Mouse (Mus musculus) limb, embryonic 10.5 days (tissue): ENCODE measurements around the gene Lrch1. TPM values are rescaled to one million over a fixed set of nuclear protein-coding genes. Genes with fewer than 3 reads are reported as not detected.

Experiments used
- DNase-seq: peaks from one replicate; pipeline ENCODE4 v3.0.0-alpha.2; 2017; ENCODE audit warnings: low spot score
- H3K27ac ChIP-seq: fragments of 300-500 bp; sonication (generic); 2 replicates; pipeline ENCODE4 v1.5.1; 2016; ENCODE audit warnings: mild to moderate bottlenecking
- H3K27me3 ChIP-seq: fragments of 300-500 bp; sonication (generic); 2 replicates; pipeline ENCODE4 v1.6.1; 2016; ENCODE audit warnings: low read depth, mild to moderate bottlenecking; ENCODE audit not compliant: poor library complexity, severe bottlenecking
- H3K36me3 ChIP-seq: fragments of 300-500 bp; sonication (generic); 2 replicates; pipeline ENCODE4 v1.6.1; 2016; ENCODE audit warnings: mild to moderate bottlenecking, moderate library complexity
- H3K4me1 ChIP-seq: fragments of 300-500 bp; sonication (generic); 2 replicates; pipeline ENCODE4 v1.6.1; 2016
- H3K4me3 ChIP-seq: fragments of 300-500 bp; sonication (generic); 2 replicates; pipeline ENCODE4 v1.5.1; 2016; ENCODE audit warnings: mild to moderate bottlenecking, moderate library complexity
- H3K9me3 ChIP-seq: fragments of 300-500 bp; sonication (generic); replicated peaks from 2 replicates; pipeline ENCODE4 v1.6.1; 2016; ENCODE audit warnings: mild to moderate bottlenecking
- WGBS: fragments of 180-500 bp; shearing (Covaris S2); methylation state at CpG from one replicate; pipeline ENCODE4 v1.1.7; 2016; 5-methylcytosine and 5-hydroxymethylcytosine counted together
- polyA plus RNA-seq: library from polyadenylated mRNA; unstranded; fragments of >200 nt; fragmentation: Nextera tagmentation; extraction: Ambion mirVana; gene quantifications from 2 replicates; pipeline ENCODE4 v1.2.1, GENCODE M21; 2016

Gene Lrch1
- polyA plus RNA-seq, 1 experiment from 2014 or later: 9.9 TPM

DNA sequence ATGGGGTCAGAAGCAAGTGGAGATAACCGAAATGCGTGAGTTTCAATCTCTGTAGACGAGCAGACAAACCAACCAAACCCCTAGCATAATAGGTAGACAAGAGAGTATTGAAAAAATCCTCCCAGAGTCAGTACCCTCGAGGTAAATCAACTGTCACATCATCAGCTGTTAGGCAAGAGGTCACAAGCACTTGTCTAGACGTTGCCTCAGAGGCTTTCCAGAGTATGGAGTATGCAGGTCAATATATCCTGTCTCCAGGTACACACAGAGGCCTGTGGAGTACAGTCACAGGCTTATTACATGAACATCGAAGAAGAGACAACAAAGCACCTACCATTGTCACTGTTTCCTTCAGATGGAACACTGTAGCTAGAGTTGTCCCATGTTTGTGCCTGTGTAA, 154.9 kb downstream of the Lrch1 start:
- peaks cover 14% of the 10 kb centered on the region; the same call in 1 of the 2 replicates for H3K36me3 ChIP-seq
- H3K4me3 ChIP-seq: no peak overlapping the region
- no peaks in the 10 kb centered on the region for H3K9me3 ChIP-seq
- H3K27me3 ChIP-seq: no peaks in the 10 kb centered on the region
- no peak overlapping the region for H3K27ac ChIP-seq
- WGBS: 86% methylated on average over 6 of the region's 6 CpGs
- H3K4me1 ChIP-seq: peaks cover 3% of the 10 kb centered on the region
- no peak for DNase-seq

DNA sequence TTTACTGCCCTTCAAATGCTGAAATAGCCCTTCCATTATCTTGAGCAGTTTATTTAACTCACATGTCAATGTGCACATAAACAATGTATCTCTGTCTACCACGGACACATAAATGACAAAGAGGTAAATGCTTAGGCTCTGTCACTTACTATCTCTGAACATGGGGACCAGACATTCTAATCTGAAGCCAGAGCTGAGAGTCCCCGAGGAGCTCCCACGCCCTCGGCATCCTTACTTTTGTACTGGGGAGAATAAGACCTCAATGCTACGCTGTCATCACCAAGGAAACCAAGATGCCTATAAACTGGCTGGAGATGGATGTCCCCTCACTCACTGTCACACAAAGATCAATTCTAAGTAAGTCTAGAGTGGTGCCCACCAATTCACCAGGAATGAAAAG, 157.1 kb downstream of the Lrch1 start:
- H3K27me3 ChIP-seq: no peaks in the 10 kb centered on the region
- no peaks in the 10 kb centered on the region for H3K9me3 ChIP-seq
- WGBS: 84% methylated on average over 5 of the region's 5 CpGs
- H3K36me3 ChIP-seq: peaks cover 15% of the 10 kb centered on the region
- DNase-seq: no peak
- H3K27ac ChIP-seq: no peak overlapping the region
- no peaks in the 10 kb centered on the region for H3K4me1 ChIP-seq
- no peak overlapping the region for H3K4me3 ChIP-seq

DNA sequence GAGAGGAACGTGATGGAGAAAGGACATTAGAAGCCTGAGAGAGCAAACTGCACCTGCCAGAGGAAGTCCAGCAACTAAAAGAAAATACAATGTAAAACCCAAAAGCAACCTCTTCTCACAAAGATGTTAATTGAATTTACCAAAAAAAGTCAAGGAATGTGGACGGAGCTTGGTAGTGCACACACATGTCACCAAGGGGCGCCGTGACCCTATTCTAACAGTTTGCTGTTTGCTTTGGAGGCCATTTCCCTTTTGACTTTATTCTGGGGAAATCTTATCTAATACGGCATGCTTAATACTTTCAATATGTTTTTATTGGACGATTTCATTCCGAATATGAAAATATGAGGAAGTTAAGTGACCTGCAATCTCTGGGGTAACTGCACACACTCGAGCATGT, 158.9 kb downstream of the Lrch1 start:
- no peaks in the 10 kb centered on the region for H3K4me1 ChIP-seq
- H3K36me3 ChIP-seq: peaks cover 24% of the 10 kb centered on the region
- 90% methylated on average over 8 of the region's 8 CpGs for WGBS
- H3K9me3 ChIP-seq: no peaks in the 10 kb centered on the region
- no peak for DNase-seq
- H3K4me3 ChIP-seq: no peak overlapping the region
- H3K27me3 ChIP-seq: no peaks in the 10 kb centered on the region
- H3K27ac ChIP-seq: no peak overlapping the region

DNA sequence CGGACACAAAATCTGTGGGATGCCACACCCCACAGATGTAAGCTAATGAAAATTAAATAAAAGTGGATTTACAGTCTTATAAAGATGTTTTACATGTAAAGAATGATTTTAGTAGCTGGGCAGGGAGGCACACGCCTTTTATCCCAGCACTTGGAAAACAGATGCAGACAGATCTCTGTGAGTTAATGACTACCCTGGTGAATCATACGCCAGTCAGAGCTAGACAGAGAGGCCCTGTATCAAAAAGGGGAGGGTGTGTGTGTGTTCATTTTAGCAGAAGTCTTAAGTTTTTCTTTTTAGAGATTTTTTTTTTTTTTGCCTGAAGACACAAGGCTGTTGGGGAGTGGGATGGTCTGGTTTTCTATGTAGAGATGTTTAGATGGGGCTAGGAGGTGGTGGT, 160.0 kb downstream of the Lrch1 start:
- Histone ChIP-seq H3K27ac (no peak overlapping the region), H3K4me3 (no peak overlapping the region), H3K36me3 (peaks cover 28% of the 10 kb centered on the region), H3K4me1 (no peaks in the 10 kb centered on the region), H3K27me3 (no peaks in the 10 kb centered on the region), H3K9me3 (no peaks in the 10 kb centered on the region)
- DNase-seq: no peak
- WGBS: 89% methylated on average over 3 of the region's 3 CpGs

DNA sequence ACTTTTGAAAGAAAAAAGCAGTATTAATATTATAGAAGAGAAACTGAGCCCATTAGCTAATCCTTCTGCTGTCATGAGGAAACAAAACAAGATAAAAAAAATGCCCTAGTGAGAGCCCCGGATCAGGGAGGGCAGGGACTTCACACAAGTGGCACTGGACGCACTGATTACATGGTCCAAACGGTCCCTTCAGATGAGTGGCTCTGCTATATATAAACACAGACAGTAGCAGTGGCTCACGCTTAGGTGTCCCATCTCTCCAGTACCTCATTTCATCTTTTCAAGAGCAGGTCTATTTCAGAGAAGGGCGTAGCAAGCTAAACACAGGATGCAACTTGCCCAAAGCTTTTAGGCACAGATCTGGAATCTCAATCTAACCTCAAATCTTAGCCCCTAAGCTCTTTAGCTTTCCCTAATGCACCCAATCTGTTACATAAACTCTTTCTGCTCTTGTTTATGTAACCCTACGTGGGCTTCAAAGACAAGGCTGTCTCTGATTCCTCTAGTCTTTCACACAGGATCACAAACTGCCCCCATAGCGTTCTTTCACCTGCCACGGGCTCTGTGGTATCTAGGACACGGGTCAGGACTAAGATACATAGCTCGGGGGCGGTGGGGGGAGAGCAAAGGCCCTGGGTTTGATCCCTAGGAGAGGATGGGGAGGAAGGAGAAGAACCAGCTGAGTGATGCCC, 163.3 kb downstream of the Lrch1 start:
- DNase-seq: no peak
- WGBS: 81% methylated on average over 11 of the region's 11 CpGs
- H3K4me3 ChIP-seq: no peak overlapping the region
- no peak overlapping the region for H3K27ac ChIP-seq
- H3K36me3 ChIP-seq: peaks cover 28% of the 10 kb centered on the region
- H3K27me3 ChIP-seq: no peaks in the 10 kb centered on the region
- H3K4me1 ChIP-seq: no peaks in the 10 kb centered on the region
- H3K9me3 ChIP-seq: no peaks in the 10 kb centered on the region

DNA sequence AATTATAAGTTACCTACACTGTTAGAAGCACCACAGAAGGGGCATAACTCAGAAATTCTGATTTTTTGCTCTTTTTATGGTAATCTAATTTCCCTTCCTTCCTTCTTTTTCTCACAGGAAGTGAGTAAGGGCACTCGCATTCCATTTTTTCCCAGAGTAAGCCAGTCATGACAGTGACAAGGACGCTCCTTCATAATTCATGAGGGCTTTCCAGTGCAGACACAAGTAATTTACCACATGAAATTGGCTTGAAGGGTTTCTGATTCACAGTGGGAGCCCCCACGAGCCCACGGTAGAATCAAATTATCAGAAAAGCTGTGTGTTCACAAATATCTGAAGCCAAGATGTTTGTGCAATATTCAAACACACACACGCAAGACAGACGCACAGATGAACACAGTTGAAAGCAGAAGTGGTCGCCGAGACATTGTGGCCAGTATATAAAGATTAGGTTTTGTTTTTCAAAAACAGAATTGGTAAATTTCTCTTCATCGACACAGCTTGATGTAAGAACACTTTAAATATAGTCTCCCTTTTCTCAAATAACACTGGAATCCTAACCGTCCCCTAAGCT, 173.5 kb downstream of the Lrch1 start:
- H3K9me3 ChIP-seq: no peaks in the 10 kb centered on the region
- no peak for DNase-seq
- H3K4me3 ChIP-seq: no peak overlapping the region
- no peaks in the 10 kb centered on the region for H3K27me3 ChIP-seq
- H3K4me1 ChIP-seq: no peaks in the 10 kb centered on the region
- H3K27ac ChIP-seq: no peak overlapping the region
- H3K36me3 ChIP-seq: peaks cover 16% of the 10 kb centered on the region
- WGBS: 89% methylated on average over 10 of the region's 10 CpGs

DNA sequence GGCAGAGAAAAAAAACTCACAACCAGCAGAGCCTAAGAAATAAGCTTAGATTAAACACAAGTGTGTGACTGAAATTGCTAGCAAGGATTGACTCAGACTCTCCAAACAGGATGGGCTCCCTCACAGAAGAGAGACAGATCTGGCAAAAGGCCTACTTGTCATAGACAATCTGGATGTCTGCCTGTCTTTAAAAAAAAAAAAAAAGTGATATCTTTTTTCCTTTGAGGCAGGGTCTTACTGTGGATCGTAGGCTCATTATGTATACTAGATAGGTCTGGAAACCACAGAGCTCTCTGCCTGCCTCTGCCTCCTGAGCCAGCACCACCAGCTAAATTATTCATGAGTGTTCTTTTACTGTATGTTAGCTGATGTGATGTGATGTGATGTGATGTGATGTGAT, 179.8 kb downstream of the Lrch1 start:
- no peak overlapping the region for H3K27ac ChIP-seq
- 88% methylated on average over 1 of the region's 1 CpGs for WGBS
- no peaks in the 10 kb centered on the region for H3K4me1 ChIP-seq
- no peak overlapping the region for H3K4me3 ChIP-seq
- no peaks in the 10 kb centered on the region for H3K27me3 ChIP-seq
- no peaks in the 10 kb centered on the region for H3K9me3 ChIP-seq
- no peak for DNase-seq
- H3K36me3 ChIP-seq: peaks cover 24% of the 10 kb centered on the region

DNA sequence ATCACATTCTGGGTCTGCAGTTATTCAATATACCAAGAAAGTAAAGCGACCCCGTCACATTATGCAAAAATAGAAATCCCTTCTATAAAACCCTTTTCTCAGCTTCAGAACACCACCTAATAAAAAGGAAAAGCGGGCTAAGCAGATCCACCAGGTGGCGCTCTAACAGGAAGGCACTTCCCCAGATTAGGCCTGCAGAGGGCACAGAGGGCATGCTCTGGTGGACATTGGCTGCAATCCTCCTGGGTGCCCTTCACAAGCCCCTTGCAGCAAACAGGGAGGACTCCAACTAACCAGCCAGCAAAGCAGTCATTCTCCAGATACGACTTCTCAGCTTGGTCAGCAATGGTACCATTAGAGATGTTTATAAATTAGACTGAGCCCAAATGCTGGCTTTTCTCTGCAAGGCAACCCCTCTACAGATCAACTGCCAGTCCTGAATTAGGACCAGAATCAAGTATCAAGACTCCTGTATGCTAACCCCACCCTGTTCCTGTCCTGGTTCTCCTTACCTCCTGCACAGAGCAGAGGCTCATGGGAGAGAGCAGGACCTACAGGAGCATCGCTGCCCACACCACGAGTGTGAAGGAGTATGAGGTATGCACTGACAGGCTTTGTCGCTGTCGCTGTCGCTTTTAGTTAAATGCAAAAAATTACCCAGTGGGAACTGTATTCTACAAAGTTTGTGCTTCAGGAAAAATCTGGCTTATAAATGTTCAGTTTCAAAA, 183.3 kb downstream of the Lrch1 start:
- no peaks in the 10 kb centered on the region for H3K27me3 ChIP-seq
- 61% methylated on average over 10 of the region's 10 CpGs for WGBS

DNA sequence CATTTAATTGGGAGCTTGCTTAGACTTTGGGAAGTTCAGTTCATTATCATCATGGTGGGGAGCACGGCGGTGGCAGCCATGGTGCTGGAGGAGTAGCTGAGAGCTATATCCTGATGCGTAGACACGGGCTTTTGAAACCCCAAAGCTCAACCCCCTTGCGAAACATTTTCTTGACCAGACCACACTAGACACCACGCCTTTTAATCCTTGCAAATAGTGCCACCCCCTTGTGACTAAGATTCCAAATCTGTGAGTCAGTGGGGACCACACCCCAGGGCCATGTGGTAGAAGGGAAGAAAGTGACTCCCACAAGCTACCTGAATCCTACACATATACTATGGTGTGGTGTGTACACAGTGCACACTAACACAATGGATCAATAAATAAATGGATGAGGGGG, 210.8 kb downstream of the Lrch1 start:
- 95% methylated on average over 6 of the region's 6 CpGs for WGBS
- Histone ChIP-seq H3K4me3 (no peak overlapping the region), H3K36me3 (peaks cover 66% of the 10 kb centered on the region), H3K27ac (no peak overlapping the region), H3K4me1 (peaks cover 8% of the 10 kb centered on the region), H3K9me3 (no peaks in the 10 kb centered on the region), H3K27me3 (no peaks in the 10 kb centered on the region)
- no peak for DNase-seq

More for the DNA sequence above, 183.3 kb downstream of the Lrch1 start:
- Histone ChIP-seq H3K9me3 (no peaks in the 10 kb centered on the region), H3K36me3 (peaks cover 10% of the 10 kb centered on the region), H3K27ac (no peak overlapping the region), H3K4me3 (no peak overlapping the region), H3K4me1 (no peaks in the 10 kb centered on the region)
- peak; percentile 82 for DNase-seq

DNA sequence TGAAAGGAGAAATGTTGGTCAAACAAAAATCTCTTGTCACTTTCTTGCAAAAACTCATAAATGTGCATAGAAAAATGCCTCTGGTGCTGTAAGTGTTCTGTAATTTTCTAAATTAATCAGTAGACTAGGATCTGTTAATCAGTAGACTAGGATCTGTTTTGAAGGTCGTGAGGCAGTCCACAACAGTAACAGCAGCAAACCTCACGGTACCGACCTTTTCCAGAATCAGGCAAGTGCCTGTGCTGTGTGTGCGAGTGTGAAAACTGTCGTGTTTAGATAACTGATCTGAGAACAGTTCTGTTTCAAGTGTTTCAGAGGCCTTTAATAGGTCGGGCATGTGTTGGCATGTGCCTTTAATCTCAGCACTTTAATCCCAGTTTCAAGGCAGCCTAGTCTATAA, 212.2 kb downstream of the Lrch1 start:
- WGBS: 86% methylated on average over 6 of the region's 6 CpGs
- Histone ChIP-seq H3K36me3 (peaks cover 52% of the 10 kb centered on the region), H3K4me1 (peaks cover 11% of the 10 kb centered on the region), H3K9me3 (no peaks in the 10 kb centered on the region), H3K27me3 (no peaks in the 10 kb centered on the region), H3K27ac (no peak overlapping the region), H3K4me3 (no peak overlapping the region)
- no peak for DNase-seq

DNA sequence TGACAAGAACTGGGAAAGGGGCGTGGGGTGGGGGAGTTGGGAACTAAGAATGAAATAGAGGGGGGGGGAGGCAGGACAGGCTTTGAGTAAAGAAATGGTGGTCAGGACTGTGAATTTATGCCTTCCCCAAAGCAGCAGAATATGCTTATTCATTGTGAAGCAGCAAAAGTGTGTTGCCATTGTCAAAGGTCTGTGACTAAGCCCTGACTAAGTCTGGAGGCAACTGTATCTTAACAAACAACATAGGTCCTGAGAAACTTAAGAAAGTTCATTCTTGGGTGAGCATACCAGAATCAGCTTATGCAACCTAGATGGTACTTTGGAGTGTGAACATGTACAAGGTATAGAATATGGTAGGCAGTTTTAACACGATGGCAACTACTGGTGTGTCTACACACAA, 214.3 kb downstream of the Lrch1 start:
- H3K27ac ChIP-seq: no peak overlapping the region
- H3K4me1 ChIP-seq: peaks cover 11% of the 10 kb centered on the region
- H3K36me3 ChIP-seq: peaks cover 32% of the 10 kb centered on the region
- H3K27me3 ChIP-seq: no peaks in the 10 kb centered on the region
- no peak for DNase-seq
- 73% methylated on average over 2 of the region's 2 CpGs for WGBS
- H3K9me3 ChIP-seq: no peaks in the 10 kb centered on the region
- H3K4me3 ChIP-seq: peak overlapping the region; percentile 89

DNA sequence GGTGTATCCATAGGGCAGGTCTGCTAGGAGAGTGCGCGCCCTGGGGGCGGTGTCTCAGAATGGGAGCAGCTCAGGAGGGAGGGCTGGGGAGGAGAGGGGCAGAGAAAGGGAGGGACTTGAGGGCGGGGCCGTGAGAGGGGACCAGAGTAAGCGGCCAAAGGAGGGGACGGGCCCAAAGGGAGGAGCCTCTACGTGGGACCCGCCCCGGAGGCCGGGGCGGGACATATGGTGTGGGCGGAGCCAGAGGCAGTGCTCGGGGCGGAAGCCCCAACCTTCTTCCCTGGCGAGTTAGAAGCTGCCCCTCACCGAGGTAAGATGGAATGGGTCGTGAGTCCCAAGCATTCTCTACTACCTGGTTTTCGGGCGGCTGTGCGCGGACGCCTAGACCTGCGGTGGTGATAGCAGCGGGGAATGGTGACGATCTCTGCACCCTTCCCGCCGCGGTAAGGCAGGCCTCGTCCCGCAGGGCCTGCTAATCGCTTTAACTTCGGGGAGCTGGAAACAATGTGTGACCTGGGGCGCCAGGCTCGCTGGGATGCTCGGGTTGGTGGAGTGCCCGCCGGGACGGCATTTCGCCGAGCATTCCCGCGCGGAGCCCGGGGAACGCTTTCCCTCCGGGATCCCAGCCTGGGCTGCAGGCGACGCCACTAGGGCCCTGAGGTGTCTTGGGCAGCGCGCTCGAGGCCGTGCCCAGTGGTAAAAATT, 215.4 kb downstream of the Lrch1 start, which contains the start of gene Esd:
TSS of gene Esd (plus strand) at position 219 of the 705 bp plus-strand sequence.
- peaks cover 20% of the 10 kb centered on the region for H3K36me3 ChIP-seq
- H3K4me3 ChIP-seq: peak within 1 kb of the TSS; percentile 89
- peaks cover 11% of the 10 kb centered on the region for H3K4me1 ChIP-seq
- 1% methylated on average over 43 of the region's 53 CpGs for WGBS
- H3K27me3 ChIP-seq: no peaks in the 10 kb centered on the region
- no peaks in the 10 kb centered on the region for H3K9me3 ChIP-seq
- peak; percentile 92 for DNase-seq
- peak within 1 kb of the TSS; percentile 95 for H3K27ac ChIP-seq
